Mouse (Mus musculus) limb, embryonic 15.5 days (tissue): ENCODE measurements at regions not wholly inside any gene's neighbourhood (a gene's known extent, or its start where the extent isn't known, plus 50 kb on each side); places are given as distances from the start of the nearest gene placed in this dataset.

Experiments used
- ATAC-seq: fragments of 200-750 bp; cut with Nextera tagmentation; 2 replicates; pipeline ENCODE4 v1.8.0; 2017; ENCODE audit warnings: low read depth, moderate TSS enrichment; ENCODE audit not compliant: insufficient number of reproducible peaks, low FRiP score, low TSS enrichment
- H3K27ac ChIP-seq: fragments of 300-500 bp; sonication (generic); 2 replicates; pipeline ENCODE4 v1.5.1; 2015; ENCODE audit warnings: moderate library complexity, mild to moderate bottlenecking, inconsistent platforms
- H3K27me3 ChIP-seq: fragments of 300-500 bp; sonication (generic); 2 replicates; pipeline ENCODE4 v1.6.1; 2015; ENCODE audit warnings: inconsistent platforms
- H3K36me3 ChIP-seq: fragments of 300-500 bp; sonication (generic); 2 replicates; pipeline ENCODE4 v1.6.1; 2015; ENCODE audit warnings: inconsistent platforms
- H3K4me1 ChIP-seq: fragments of 300-500 bp; sonication (generic); 2 replicates; pipeline ENCODE4 v1.6.1; 2015; ENCODE audit warnings: inconsistent platforms
- H3K4me2 ChIP-seq: fragments of 300-500 bp; sonication (generic); 2 replicates; pipeline ENCODE4 v1.6.1; 2015; ENCODE audit warnings: mild to moderate bottlenecking, inconsistent platforms
- H3K4me3 ChIP-seq: fragments of 300-500 bp; sonication (generic); 2 replicates; pipeline ENCODE4 v1.5.1; 2015; ENCODE audit warnings: mild to moderate bottlenecking, inconsistent platforms
- H3K9ac ChIP-seq: fragments of 300-500 bp; sonication (generic); 2 replicates; pipeline ENCODE4 v1.6.1; 2015; ENCODE audit warnings: inconsistent platforms
- H3K9me3 ChIP-seq: fragments of 300-500 bp; sonication (generic); 2 replicates; pipeline ENCODE4 v1.6.1; 2016; ENCODE audit warnings: inconsistent platforms
- WGBS: fragments of 180-500 bp; shearing (Covaris S2); methylation state at CpG from one replicate; pipeline ENCODE4 v1.1.7; 2015; 5-methylcytosine and 5-hydroxymethylcytosine counted together

- no peak overlapping the region for H3K27ac ChIP-seq
- WGBS = 78% methylated on average over 11 of the region's 11 CpGs
- H3K9me3 ChIP-seq = no peaks in the 10 kb centered on the region
- H3K4me3 ChIP-seq = no peak overlapping the region
- no peak overlapping the region for H3K9ac ChIP-seq
- no peak overlapping the region for H3K4me2 ChIP-seq
- no peaks in the 10 kb centered on the region for H3K4me1 ChIP-seq
- H3K36me3 ChIP-seq = no peaks in the 10 kb centered on the region
- no peak for ATAC-seq
- no peaks in the 10 kb centered on the region for H3K27me3 ChIP-seq
Observed at GRCm38 (mm10) chr3:148762541-148763225, 227.7 kb downstream of the Adgrl2 start.

- H3K4me1 ChIP-seq = no peaks in the 10 kb centered on the region
- no peak overlapping the region for H3K4me2 ChIP-seq
- no peaks in the 10 kb centered on the region for H3K9me3 ChIP-seq
- no peak overlapping the region for H3K4me3 ChIP-seq
- H3K27me3 ChIP-seq = no peaks in the 10 kb centered on the region
- H3K36me3 ChIP-seq = no peaks in the 10 kb centered on the region
- no peak for ATAC-seq
- H3K27ac ChIP-seq = no peak overlapping the region
- H3K9ac ChIP-seq = no peak overlapping the region
Observed at GRCm38 (mm10) chr3:148761586-148761985, 228.8 kb downstream of the Adgrl2 start.

- Histone ChIP-seq H3K36me3 (no peaks in the 10 kb centered on the region), H3K27me3 (no peaks in the 10 kb centered on the region), H3K9me3 (no peaks in the 10 kb centered on the region), H3K27ac (no peak overlapping the region), H3K9ac (no peak overlapping the region), H3K4me3 (no peak overlapping the region), H3K4me2 (no peak overlapping the region), H3K4me1 (no peaks in the 10 kb centered on the region)
- 67% methylated on average over 4 of the region's 4 CpGs for WGBS
- no peak for ATAC-seq
Observed at GRCm38 (mm10) chr3:148759500-148759899, 230.9 kb downstream of the Adgrl2 start.

GRCm38 (mm10) chr3:148746234-148746633 lies 244.1 kb downstream of the Adgrl2 start:
- Histone ChIP-seq H3K4me3 (no peak overlapping the region), H3K4me1 (no peaks in the 10 kb centered on the region), H3K4me2 (no peak overlapping the region), H3K27me3 (no peaks in the 10 kb centered on the region), H3K27ac (no peak overlapping the region), H3K36me3 (no peaks in the 10 kb centered on the region), H3K9me3 (no peaks in the 10 kb centered on the region), H3K9ac (no peak overlapping the region)
- 78% methylated on average over 3 of the region's 3 CpGs for WGBS
- ATAC-seq = no peak

GRCm38 (mm10) chr3:148744651-148745050 lies 245.7 kb downstream of the Adgrl2 start:
- no peak overlapping the region for H3K4me2 ChIP-seq
- ATAC-seq = no peak
- H3K4me3 ChIP-seq = no peak overlapping the region
- H3K4me1 ChIP-seq = no peaks in the 10 kb centered on the region
- no peaks in the 10 kb centered on the region for H3K36me3 ChIP-seq
- no peak overlapping the region for H3K27ac ChIP-seq
- H3K27me3 ChIP-seq = no peaks in the 10 kb centered on the region
- H3K9ac ChIP-seq = no peak overlapping the region
- H3K9me3 ChIP-seq = no peaks in the 10 kb centered on the region
- WGBS = 63% methylated on average over 2 of the region's 2 CpGs

GRCm38 (mm10) chr3:148734194-148734749 lies 256.1 kb downstream of the Adgrl2 start:
- no peak overlapping the region for H3K4me3 ChIP-seq
- H3K36me3 ChIP-seq = no peaks in the 10 kb centered on the region
- WGBS = 30% methylated on average over 13 of the region's 13 CpGs
- peak overlapping the region; percentile 48; the same call in 1 of the 2 replicates for H3K27ac ChIP-seq
- H3K27me3 ChIP-seq = no peaks in the 10 kb centered on the region
- no peak for ATAC-seq
- H3K4me1 ChIP-seq = peaks cover 21% of the 10 kb centered on the region; the same call in 1 of the 2 replicates
- H3K9me3 ChIP-seq = no peaks in the 10 kb centered on the region
- no peak overlapping the region for H3K9ac ChIP-seq
- 0 out of 2 replicates have a peak overlapping the region, but pooled peaks have one; percentile 5 for H3K4me2 ChIP-seq

GRCm38 (mm10) chr3:148733227-148733854 lies 257.0 kb downstream of the Adgrl2 start:
- H3K9ac ChIP-seq = no peak overlapping the region
- H3K4me3 ChIP-seq = no peak overlapping the region
- H3K4me2 ChIP-seq = 0 out of 2 replicates have a peak overlapping the region, but pooled peaks have one; percentile 3
- ATAC-seq = peak; percentile 44; the same call in 1 of the 2 replicates
- H3K27ac ChIP-seq = peak overlapping the region; percentile 48; the same call in 1 of the 2 replicates
- H3K27me3 ChIP-seq = no peaks in the 10 kb centered on the region
- H3K4me1 ChIP-seq = peaks cover 25% of the 10 kb centered on the region; the same call in 1 of the 2 replicates
- no peaks in the 10 kb centered on the region for H3K36me3 ChIP-seq
- 41% methylated on average over 13 of the region's 13 CpGs for WGBS
- no peaks in the 10 kb centered on the region for H3K9me3 ChIP-seq

- Histone ChIP-seq H3K9me3 (no peaks in the 10 kb centered on the region), H3K4me2 (no peak overlapping the region), H3K4me1 (peaks cover 25% of the 10 kb centered on the region; the same call in 1 of the 2 replicates), H3K27ac (no peak overlapping the region), H3K9ac (no peak overlapping the region), H3K36me3 (no peaks in the 10 kb centered on the region), H3K27me3 (no peaks in the 10 kb centered on the region), H3K4me3 (no peak overlapping the region)
- 89% methylated on average over 3 of the region's 3 CpGs for WGBS
- ATAC-seq = no peak
Observed at GRCm38 (mm10) chr3:148731436-148731835, 258.9 kb downstream of the Adgrl2 start.

- Histone ChIP-seq H3K4me2 (no peak overlapping the region), H3K4me3 (no peak overlapping the region), H3K27ac (no peak overlapping the region), H3K9ac (no peak overlapping the region), H3K9me3 (no peaks in the 10 kb centered on the region; the same call in 1 of the 2 replicates), H3K27me3 (no peaks in the 10 kb centered on the region), H3K36me3 (no peaks in the 10 kb centered on the region), H3K4me1 (peaks cover 22% of the 10 kb centered on the region; the same call in 1 of the 2 replicates)
- 51% methylated on average over 7 of the region's 7 CpGs for WGBS
- no peak for ATAC-seq
Observed at GRCm38 (mm10) chr3:148729242-148729680, 261.1 kb downstream of the Adgrl2 start.

- Histone ChIP-seq H3K9ac (no peak overlapping the region), H3K4me2 (no peak overlapping the region), H3K4me1 (peaks cover 17% of the 10 kb centered on the region; the same call in 1 of the 2 replicates), H3K27me3 (no peaks in the 10 kb centered on the region), H3K27ac (no peak overlapping the region), H3K9me3 (no peaks in the 10 kb centered on the region; the same call in 1 of the 2 replicates), H3K36me3 (no peaks in the 10 kb centered on the region), H3K4me3 (no peak overlapping the region)
- 38% methylated on average over 6 of the region's 6 CpGs for WGBS
- ATAC-seq = no peak
Observed at GRCm38 (mm10) chr3:148728513-148729241, 261.7 kb downstream of the Adgrl2 start.

GRCm38 (mm10) chr3:148726596-148727331 lies 263.6 kb downstream of the Adgrl2 start:
- Histone ChIP-seq H3K36me3 (no peaks in the 10 kb centered on the region), H3K9ac (no peak overlapping the region), H3K27ac (no peak overlapping the region), H3K27me3 (no peaks in the 10 kb centered on the region), H3K4me2 (no peak overlapping the region), H3K9me3 (no peaks in the 10 kb centered on the region; the same call in 1 of the 2 replicates), H3K4me3 (no peak overlapping the region), H3K4me1 (peaks cover 15% of the 10 kb centered on the region; the same call in 1 of the 2 replicates)
- WGBS = 38% methylated on average over 10 of the region's 10 CpGs
- no peak for ATAC-seq
